Mouse (Mus musculus) liver, embryonic 13.5 days (tissue): ENCODE data around the gene Morc3. TPM values are rescaled to one million over a fixed set of nuclear protein-coding genes. Genes with fewer than 3 reads are reported as not detected.

ENCODE experiments used
- ATAC-seq: fragments of 200-750 bp; cut with Nextera tagmentation; 2 replicates; pipeline ENCODE4 v1.8.0; 2017; ENCODE audit warnings: low read depth, mild to moderate bottlenecking, moderate number of reproducible peaks, moderate library complexity
- DNase-seq: peaks from one replicate; pipeline ENCODE4 v3.0.0; 2022
- H3K27ac ChIP-seq: fragments of 300-500 bp; sonication (generic); 2 replicates; pipeline ENCODE4 v1.5.1; 2015; ENCODE audit warnings: moderate library complexity, mild to moderate bottlenecking, inconsistent platforms
- H3K27me3 ChIP-seq: fragments of 300-500 bp; sonication (generic); 2 replicates; pipeline ENCODE4 v1.6.1; 2015; ENCODE audit warnings: mild to moderate bottlenecking, inconsistent platforms
- H3K36me3 ChIP-seq: fragments of 300-500 bp; sonication (generic); 2 replicates; pipeline ENCODE4 v1.6.1; 2015; ENCODE audit warnings: mild to moderate bottlenecking, inconsistent platforms
- H3K4me1 ChIP-seq: fragments of 300-500 bp; sonication (generic); replicated peaks from 2 replicates; pipeline ENCODE4 v1.6.1; 2015; ENCODE audit warnings: inconsistent platforms
- H3K4me2 ChIP-seq: fragments of 300-500 bp; sonication (generic); 2 replicates; pipeline ENCODE4 v1.6.1; 2015; ENCODE audit warnings: inconsistent platforms, mild to moderate bottlenecking, moderate library complexity
- H3K4me3 ChIP-seq: fragments of 300-500 bp; sonication (generic); replicated peaks from 2 replicates; pipeline ENCODE4 v1.5.1; 2015; ENCODE audit warnings: mild to moderate bottlenecking, inconsistent platforms
- H3K9ac ChIP-seq: fragments of 300-500 bp; sonication (generic); 2 replicates; pipeline ENCODE4 v1.6.1; 2015; ENCODE audit warnings: mild to moderate bottlenecking, inconsistent platforms
- H3K9me3 ChIP-seq: fragments of 300-500 bp; sonication (generic); replicated peaks from 2 replicates; pipeline ENCODE4 v1.6.1; 2016; ENCODE audit warnings: inconsistent platforms
- WGBS: fragments of 180-500 bp; shearing (Covaris S2); methylation state at CpG from one replicate; pipeline ENCODE4 v1.1.7; 2015; ENCODE audit not compliant: insufficient replicate concordance; 5-methylcytosine and 5-hydroxymethylcytosine counted together
- polyA plus RNA-seq: library from polyadenylated mRNA; unstranded; fragments of >200 nt; fragmentation: Nextera tagmentation; extraction: Ambion mirVana; gene quantifications from 2 replicates; pipeline ENCODE4 v1.2.1, GENCODE M21; 2015

Gene Morc3
- 19.1 and 22.3 TPM in 2 replicates for polyA plus RNA-seq

GRCm38 (mm10) chr16:93831627-93832395, at the start of gene Morc3:
Gene Morc3 (plus strand): TSS chr16:93832121.
- Histone ChIP-seq H3K9me3 (no peaks in the 10 kb centered on the region), H3K36me3 (peaks cover 2% of the 10 kb centered on the region; the same call in 1 of the 2 replicates), H3K9ac (peak within 1 kb of the TSS; percentile 99), H3K27me3 (no peaks in the 10 kb centered on the region), H3K4me1 (peaks cover 38% of the 10 kb centered on the region), H3K27ac (peak within 1 kb of the TSS; percentile 96), H3K4me2 (peak within 1 kb of the TSS; percentile 83), H3K4me3 (peak within 1 kb of the TSS; percentile 98)
- ATAC-seq: peak; percentile 94
- peak; percentile 100 for DNase-seq
- 12% methylated on average over 51 of the region's 55 CpGs for WGBS

- peaks cover 38% of the 10 kb centered on the region for H3K4me1 ChIP-seq
- 81% methylated on average over 7 of the region's 7 CpGs for WGBS
- no peaks in the 10 kb centered on the region for H3K27me3 ChIP-seq
- peaks cover 6% of the 10 kb centered on the region for H3K9me3 ChIP-seq
- H3K36me3 ChIP-seq: peaks cover 16% of the 10 kb centered on the region
- H3K4me2 ChIP-seq: no peak overlapping the region
- H3K27ac ChIP-seq: no peak overlapping the region
- no peak overlapping the region for H3K9ac ChIP-seq
- no peak overlapping the region for H3K4me3 ChIP-seq
- ATAC-seq (no peak), DNase-seq (no peak)
These were observed 47.7 kb upstream of the Morc3 start for GRCm38 (mm10) chr16:93784175-93784574.

GRCm38 (mm10) chr16:93785805-93786204, 46.1 kb upstream of the Morc3 start:
- no peak overlapping the region for H3K9ac ChIP-seq
- H3K9me3 ChIP-seq: peaks cover 6% of the 10 kb centered on the region
- DNase-seq: peak; percentile 48
- WGBS: 15% methylated on average over 9 of the region's 9 CpGs
- H3K4me1 ChIP-seq: peaks cover 33% of the 10 kb centered on the region
- H3K27ac ChIP-seq: no peak overlapping the region
- H3K27me3 ChIP-seq: no peaks in the 10 kb centered on the region
- peak; percentile 69 for ATAC-seq
- no peak overlapping the region for H3K4me3 ChIP-seq
- no peak overlapping the region for H3K4me2 ChIP-seq
- peaks cover 16% of the 10 kb centered on the region for H3K36me3 ChIP-seq

- Histone ChIP-seq H3K27ac (no peak overlapping the region), H3K27me3 (no peaks in the 10 kb centered on the region), H3K9ac (no peak overlapping the region), H3K36me3 (peaks cover 10% of the 10 kb centered on the region), H3K4me3 (no peak overlapping the region), H3K4me1 (peaks cover 22% of the 10 kb centered on the region), H3K9me3 (peaks cover 6% of the 10 kb centered on the region), H3K4me2 (peak overlapping the region; percentile 10; the same call in 1 of the 2 replicates)
- ATAC-seq (peak; percentile 67), DNase-seq (no peak)
- 75% methylated on average over 4 of the region's 4 CpGs for WGBS
These were observed 43.5 kb upstream of the Morc3 start for GRCm38 (mm10) chr16:93788388-93788787.

GRCm38 (mm10) chr16:93788881-93789280, 43.0 kb upstream of the Morc3 start:
- H3K4me3 ChIP-seq: no peak overlapping the region
- ATAC-seq (no peak), DNase-seq (no peak)
- peaks cover 22% of the 10 kb centered on the region for H3K4me1 ChIP-seq
- WGBS: 75% methylated on average over 8 of the region's 8 CpGs
- no peaks in the 10 kb centered on the region for H3K27me3 ChIP-seq
- H3K9me3 ChIP-seq: peaks cover 5% of the 10 kb centered on the region
- no peak overlapping the region for H3K4me2 ChIP-seq
- H3K27ac ChIP-seq: no peak overlapping the region
- H3K36me3 ChIP-seq: peaks cover 6% of the 10 kb centered on the region
- no peak overlapping the region for H3K9ac ChIP-seq

GRCm38 (mm10) chr16:93789971-93790755, 41.8 kb upstream of the Morc3 start:
- no peak for ATAC-seq
- WGBS: 53% methylated on average over 5 of the region's 5 CpGs

GRCm38 (mm10) chr16:93792981-93793630, 38.8 kb upstream of the Morc3 start:
- no peak for ATAC-seq
- Histone ChIP-seq H3K9ac (no peak overlapping the region), H3K36me3 (no peaks in the 10 kb centered on the region), H3K4me2 (no peak overlapping the region), H3K27me3 (no peaks in the 10 kb centered on the region), H3K4me3 (no peak overlapping the region), H3K9me3 (no peaks in the 10 kb centered on the region), H3K4me1 (peaks cover 22% of the 10 kb centered on the region), H3K27ac (no peak overlapping the region)
- DNase-seq: no peak
- 72% methylated on average over 15 of the region's 15 CpGs for WGBS

More at GRCm38 (mm10) chr16:93789971-93790755, 41.8 kb upstream of the Morc3 start:
- H3K36me3 ChIP-seq: no peaks in the 10 kb centered on the region; the same call in 1 of the 2 replicates
- DNase-seq: no peak
- no peaks in the 10 kb centered on the region for H3K9me3 ChIP-seq
- no peaks in the 10 kb centered on the region for H3K27me3 ChIP-seq
- H3K4me3 ChIP-seq: no peak overlapping the region
- no peak overlapping the region for H3K27ac ChIP-seq
- H3K4me1 ChIP-seq: peaks cover 22% of the 10 kb centered on the region
- H3K9ac ChIP-seq: no peak overlapping the region
- H3K4me2 ChIP-seq: no peak overlapping the region

GRCm38 (mm10) chr16:93794845-93795244, 37.1 kb upstream of the Morc3 start:
- Histone ChIP-seq H3K9ac (no peak overlapping the region), H3K27ac (no peak overlapping the region), H3K27me3 (no peaks in the 10 kb centered on the region), H3K4me3 (no peak overlapping the region), H3K4me2 (no peak overlapping the region), H3K4me1 (0 out of 2 replicates have a peak, but pooled peaks cover 19% of the 10 kb centered on the region), H3K9me3 (no peaks in the 10 kb centered on the region), H3K36me3 (peaks cover 2% of the 10 kb centered on the region; the same call in 1 of the 2 replicates)
- ATAC-seq (no peak), DNase-seq (no peak)
- 70% methylated on average over 5 of the region's 5 CpGs for WGBS

GRCm38 (mm10) chr16:93795391-93795790, 36.5 kb upstream of the Morc3 start:
- ATAC-seq (no peak), DNase-seq (no peak)
- Histone ChIP-seq H3K4me1 (0 out of 2 replicates have a peak, but pooled peaks cover 18% of the 10 kb centered on the region), H3K36me3 (peaks cover 6% of the 10 kb centered on the region; the same call in 1 of the 2 replicates), H3K4me3 (no peak overlapping the region), H3K27me3 (no peaks in the 10 kb centered on the region), H3K4me2 (no peak overlapping the region), H3K9ac (no peak overlapping the region), H3K9me3 (no peaks in the 10 kb centered on the region), H3K27ac (no peak overlapping the region)
- WGBS: 78% methylated on average over 5 of the region's 5 CpGs

- DNase-seq (no peak), ATAC-seq (no peak)
- H3K4me3 ChIP-seq: no peak overlapping the region
- H3K9ac ChIP-seq: no peak overlapping the region
- H3K36me3 ChIP-seq: peaks cover 6% of the 10 kb centered on the region; the same call in 1 of the 2 replicates
- H3K9me3 ChIP-seq: no peaks in the 10 kb centered on the region
- no peak overlapping the region for H3K4me2 ChIP-seq
- no peak overlapping the region for H3K27ac ChIP-seq
- 77% methylated on average over 12 of the region's 12 CpGs for WGBS
- no peaks in the 10 kb centered on the region for H3K27me3 ChIP-seq
- 0 out of 2 replicates have a peak, but pooled peaks cover 14% of the 10 kb centered on the region for H3K4me1 ChIP-seq
These were observed 34.7 kb upstream of the Morc3 start for GRCm38 (mm10) chr16:93797021-93797840.
